Mouse (Mus musculus) lung, embryonic 16.5 days (tissue): ENCODE data around the gene Edn2. TPM values are rescaled to one million over a fixed set of nuclear protein-coding genes. Genes with fewer than 3 reads are reported as not detected.

ENCODE experiments used
- ATAC-seq: fragments of 200-750 bp; cut with Nextera tagmentation; 2 replicates; pipeline ENCODE4 v1.8.0; 2017; ENCODE audit warnings: low read depth, mild to moderate bottlenecking, moderate library complexity
- H3K27ac ChIP-seq: fragments of 300-500 bp; sonication (generic); 2 replicates; pipeline ENCODE4 v1.5.1; 2014; ENCODE audit warnings: mild to moderate bottlenecking, control low read depth, low read length
- H3K27me3 ChIP-seq: fragments of 300-500 bp; sonication (generic); 2 replicates; pipeline ENCODE4 v1.6.1; 2014; ENCODE audit warnings: low read depth, low read length, mixed read lengths; ENCODE audit not compliant: control insufficient read depth, insufficient read depth
- H3K36me3 ChIP-seq: fragments of 300-500 bp; sonication (generic); 2 replicates; pipeline ENCODE4 v1.6.1; 2014; ENCODE audit warnings: low read length; ENCODE audit not compliant: control insufficient read depth, insufficient read depth
- H3K4me1 ChIP-seq: fragments of 300-500 bp; sonication (generic); replicated peaks from 2 replicates; pipeline ENCODE4 v1.6.1; 2014; ENCODE audit warnings: low read length, mixed read lengths; ENCODE audit not compliant: control insufficient read depth, insufficient read depth
- H3K4me2 ChIP-seq: fragments of 300-500 bp; sonication (generic); 2 replicates; pipeline ENCODE4 v1.6.1; 2014; ENCODE audit warnings: low read depth, low read length, control low read depth
- H3K4me3 ChIP-seq: fragments of 300-500 bp; sonication (generic); 2 replicates; pipeline ENCODE4 v1.5.1; 2014; ENCODE audit warnings: mild to moderate bottlenecking, low read length, control low read depth
- H3K9ac ChIP-seq: fragments of 300-500 bp; sonication (generic); 2 replicates; pipeline ENCODE4 v1.6.1; 2014; ENCODE audit warnings: low read length, control low read depth
- H3K9me3 ChIP-seq: fragments of 300-500 bp; sonication (generic); 2 replicates; pipeline ENCODE4 v1.6.1; 2016; ENCODE audit warnings: low read length; ENCODE audit not compliant: control insufficient read depth
- WGBS: fragments of 180-500 bp; shearing (Covaris S2); extraction: QIAGEN DNeasy Blood & Tissue Kit; methylation state at CpG from one replicate; pipeline ENCODE4 v1.1.7; 2014; 5-methylcytosine and 5-hydroxymethylcytosine counted together
- polyA plus RNA-seq: library from polyadenylated mRNA; unstranded; fragments of >200 nt; fragmentation: Nextera tagmentation; extraction: Ambion mirVana; gene quantifications from 2 replicates; pipeline ENCODE4 v1.2.1, GENCODE M21; 2015

The Edn2 gene
- polyA plus RNA-seq, 1 experiment from 2014 or later: 0.74 TPM

- Histone ChIP-seq H3K9me3 (no peaks in the 10 kb centered on the region), H3K36me3 (no peaks in the 10 kb centered on the region), H3K4me1 (peaks cover 8% of the 10 kb centered on the region; the same call in 1 of the 2 replicates), H3K27me3 (no peaks in the 10 kb centered on the region), H3K9ac (no peak overlapping the region), H3K4me2 (no peak overlapping the region), H3K27ac (no peak overlapping the region), H3K4me3 (no peak overlapping the region)
- ATAC-seq: no peak
- WGBS: 51% methylated on average over 9 of the region's 9 CpGs
Measured at GRCm38 (mm10) chr4:120170387-120170936, 9.5 kb downstream of the Edn2 start.

DNA sequence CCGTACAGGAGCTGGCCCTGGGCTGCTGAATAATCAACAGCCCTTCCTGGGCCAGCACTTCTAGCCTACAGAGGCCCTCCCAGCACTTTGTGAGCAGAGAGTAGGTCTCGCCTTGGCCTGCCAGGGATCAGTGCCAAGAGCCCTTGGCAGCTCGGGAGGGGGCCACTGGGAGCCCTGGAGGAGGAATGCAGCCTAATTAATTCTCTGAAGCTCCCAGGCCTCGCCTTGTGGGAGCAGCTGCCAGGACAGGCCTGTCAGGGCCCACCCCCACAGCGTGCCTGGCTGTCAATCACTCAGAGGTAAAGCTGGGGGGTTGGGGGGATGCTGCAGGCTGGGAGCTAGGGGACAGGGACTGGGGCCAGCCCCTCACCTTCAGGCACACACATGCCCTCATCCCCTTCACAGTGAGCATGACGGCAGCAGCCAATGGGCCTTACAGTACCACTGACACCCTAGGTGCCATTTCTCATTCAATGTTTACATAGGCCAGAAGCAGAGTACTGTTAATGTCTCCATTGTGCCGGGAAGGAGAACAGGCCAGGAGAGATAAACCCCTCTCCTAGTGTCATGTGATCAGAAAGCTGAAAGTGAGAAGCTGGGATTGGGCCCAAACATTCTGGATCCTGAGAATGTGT lies 11.2 kb downstream of the Edn2 start:
- H3K27ac ChIP-seq: no peak overlapping the region
- 8% methylated on average over 7 of the region's 7 CpGs for WGBS

DNA sequence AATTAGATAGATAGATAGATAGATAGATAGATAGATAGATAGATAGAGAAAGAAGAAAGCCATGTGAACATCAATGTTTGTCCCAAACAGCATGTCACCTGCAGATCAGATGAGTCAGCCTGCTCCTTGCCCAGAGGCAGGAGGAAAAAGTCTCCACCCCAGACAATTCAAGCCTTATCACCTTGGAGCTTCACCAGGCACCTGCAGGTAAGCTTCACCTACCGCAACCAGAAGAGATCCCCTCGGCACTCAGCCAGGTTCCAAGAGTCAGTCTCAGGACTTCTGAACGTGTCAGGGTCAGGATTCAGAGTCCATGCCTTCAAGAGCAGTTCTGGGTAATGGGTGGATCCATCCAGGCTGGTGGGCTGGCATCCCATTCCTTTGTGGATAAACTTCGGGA lies 18.1 kb downstream of the Edn2 start:
- Histone ChIP-seq H3K4me2 (no peak overlapping the region), H3K27ac (no peak overlapping the region), H3K4me1 (no peaks in the 10 kb centered on the region), H3K4me3 (no peak overlapping the region), H3K27me3 (no peaks in the 10 kb centered on the region), H3K36me3 (no peaks in the 10 kb centered on the region), H3K9me3 (no peaks in the 10 kb centered on the region), H3K9ac (no peak overlapping the region)
- ATAC-seq: no peak
- WGBS: 69% methylated on average over 4 of the region's 4 CpGs

More for the DNA sequence above, 11.2 kb downstream of the Edn2 start:
- Histone ChIP-seq H3K27me3 (no peaks in the 10 kb centered on the region), H3K4me2 (no peak overlapping the region), H3K4me3 (no peak overlapping the region), H3K9me3 (no peaks in the 10 kb centered on the region), H3K4me1 (peaks cover 8% of the 10 kb centered on the region; the same call in 1 of the 2 replicates), H3K36me3 (no peaks in the 10 kb centered on the region), H3K9ac (no peak overlapping the region)
- peak; percentile 88 for ATAC-seq

DNA sequence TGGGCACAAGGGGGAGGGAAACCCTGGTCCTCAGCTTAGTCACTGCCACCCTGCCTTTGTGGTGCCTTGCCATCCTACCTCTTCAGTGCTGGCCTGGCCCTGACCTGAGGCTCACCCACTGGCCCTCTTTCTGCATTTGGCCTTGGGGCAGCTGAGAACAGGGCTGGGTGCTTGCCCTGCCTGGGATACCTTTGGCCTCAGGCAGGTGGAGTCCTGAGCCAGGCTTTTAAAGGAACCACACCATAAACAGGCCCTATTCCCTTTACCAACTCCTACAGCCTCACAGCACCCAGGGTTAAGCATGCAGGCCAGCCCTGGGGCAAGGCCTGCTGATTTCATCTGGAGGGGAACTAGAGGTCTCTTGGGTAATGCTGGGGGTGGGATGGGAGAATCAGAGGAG lies 19.5 kb downstream of the Edn2 start:
- Histone ChIP-seq H3K4me1 (no peaks in the 10 kb centered on the region), H3K36me3 (no peaks in the 10 kb centered on the region), H3K27me3 (no peaks in the 10 kb centered on the region), H3K9ac (no peak overlapping the region), H3K27ac (no peak overlapping the region), H3K4me2 (no peak overlapping the region), H3K9me3 (no peaks in the 10 kb centered on the region), H3K4me3 (no peak overlapping the region)
- ATAC-seq: no peak

DNA sequence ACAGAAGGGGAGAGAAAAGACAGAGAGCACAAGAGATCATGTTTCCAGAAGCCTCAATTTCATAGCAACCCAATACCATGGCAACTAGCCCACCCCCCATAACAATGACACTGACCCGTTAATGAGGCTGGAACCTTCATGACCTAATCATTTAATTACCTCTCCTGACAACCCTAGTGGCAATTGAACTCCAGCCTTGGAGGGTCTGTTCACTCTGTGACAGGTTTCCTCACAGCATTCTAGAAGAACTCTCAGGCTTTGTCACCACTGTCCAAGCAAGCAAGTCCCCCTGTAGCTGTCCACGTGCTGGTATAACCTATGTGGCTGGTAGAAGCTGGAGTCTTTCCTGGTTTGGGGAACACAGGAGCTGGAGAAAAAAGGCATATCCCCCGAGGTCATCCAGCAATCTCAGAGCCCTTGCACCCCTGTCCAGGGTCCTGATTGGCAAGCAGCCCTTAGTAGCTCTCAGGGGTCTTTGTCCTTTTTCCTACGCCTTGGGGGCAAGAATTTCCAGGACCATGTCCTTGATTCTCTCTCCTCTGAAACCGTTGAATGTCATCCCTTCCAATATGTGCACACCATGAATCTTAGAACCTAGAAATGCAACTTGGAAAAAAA lies 23.5 kb downstream of the Edn2 start:
- no peak overlapping the region for H3K27ac ChIP-seq
- ATAC-seq: no peak
- no peak overlapping the region for H3K4me2 ChIP-seq
- 19% methylated on average over 5 of the region's 5 CpGs for WGBS
- no peak overlapping the region for H3K4me3 ChIP-seq
- no peaks in the 10 kb centered on the region for H3K36me3 ChIP-seq
- no peaks in the 10 kb centered on the region; the same call in none of the 2 replicates for H3K4me1 ChIP-seq
- H3K9ac ChIP-seq: no peak overlapping the region
- no peaks in the 10 kb centered on the region for H3K9me3 ChIP-seq
- H3K27me3 ChIP-seq: no peaks in the 10 kb centered on the region

GRCm38 (mm10) chr4:120186441-120186840 lies 25.4 kb downstream of the Edn2 start:
- no peak overlapping the region for H3K9ac ChIP-seq
- no peak overlapping the region for H3K27ac ChIP-seq
- H3K9me3 ChIP-seq: no peaks in the 10 kb centered on the region
- H3K36me3 ChIP-seq: no peaks in the 10 kb centered on the region
- no peak overlapping the region for H3K4me3 ChIP-seq
- ATAC-seq: no peak
- H3K27me3 ChIP-seq: no peaks in the 10 kb centered on the region
- no peaks in the 10 kb centered on the region; the same call in none of the 2 replicates for H3K4me1 ChIP-seq
- 78% methylated on average over 1 of the region's 1 CpGs for WGBS
- H3K4me2 ChIP-seq: no peak overlapping the region

GRCm38 (mm10) chr4:120186934-120187333 lies 25.9 kb downstream of the Edn2 start:
- no peaks in the 10 kb centered on the region for H3K9me3 ChIP-seq
- ATAC-seq: no peak
- H3K36me3 ChIP-seq: no peaks in the 10 kb centered on the region
- no peaks in the 10 kb centered on the region; the same call in none of the 2 replicates for H3K4me1 ChIP-seq
- H3K4me2 ChIP-seq: no peak overlapping the region
- H3K27ac ChIP-seq: no peak overlapping the region
- WGBS: 0% methylated on average over 4 of the region's 4 CpGs
- H3K9ac ChIP-seq: no peak overlapping the region
- H3K4me3 ChIP-seq: no peak overlapping the region
- H3K27me3 ChIP-seq: no peaks in the 10 kb centered on the region

GRCm38 (mm10) chr4:120188204-120188603 lies 27.2 kb downstream of the Edn2 start:
- no peak overlapping the region for H3K4me3 ChIP-seq
- 0 out of 2 replicates have a peak, but pooled peaks have one; percentile 11 for ATAC-seq
- no peak overlapping the region for H3K4me2 ChIP-seq
- H3K27me3 ChIP-seq: no peaks in the 10 kb centered on the region
- H3K27ac ChIP-seq: no peak overlapping the region
- H3K9me3 ChIP-seq: no peaks in the 10 kb centered on the region
- no peaks in the 10 kb centered on the region; the same call in none of the 2 replicates for H3K4me1 ChIP-seq
- no peaks in the 10 kb centered on the region for H3K36me3 ChIP-seq
- 79% methylated on average over 6 of the region's 6 CpGs for WGBS
- no peak overlapping the region for H3K9ac ChIP-seq

DNA sequence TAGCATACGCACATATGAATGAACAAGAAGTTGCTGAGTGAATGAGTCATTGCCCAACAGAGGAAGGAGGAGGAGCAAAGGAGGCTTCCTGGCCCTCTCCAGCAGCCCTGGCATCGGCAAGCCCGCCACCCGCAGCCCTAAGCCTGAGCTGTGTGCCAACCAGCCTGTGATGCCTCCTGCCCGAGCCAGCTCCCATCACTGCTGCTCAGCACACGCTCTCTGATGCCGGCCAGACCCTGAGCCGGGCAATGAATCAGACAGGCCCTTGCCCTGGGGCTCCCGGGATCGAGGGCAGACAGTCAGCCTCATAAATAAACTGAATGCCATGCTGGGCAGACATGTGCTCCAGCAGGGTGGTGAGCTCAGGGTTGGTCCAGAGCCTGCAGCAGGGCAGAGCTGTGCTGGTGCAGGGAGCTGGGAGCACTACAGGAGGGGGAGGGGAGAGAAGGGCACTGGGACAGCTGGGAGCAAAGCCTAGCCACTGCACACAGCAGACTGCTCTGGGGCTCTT lies 27.7 kb downstream of the Edn2 start:
- WGBS: 60% methylated on average over 10 of the region's 10 CpGs

More for the DNA sequence above, 27.7 kb downstream of the Edn2 start:
- H3K4me3 ChIP-seq: no peak overlapping the region
- H3K9ac ChIP-seq: no peak overlapping the region
- no peaks in the 10 kb centered on the region for H3K36me3 ChIP-seq
- no peak overlapping the region for H3K4me2 ChIP-seq
- H3K27me3 ChIP-seq: no peaks in the 10 kb centered on the region
- no peaks in the 10 kb centered on the region for H3K9me3 ChIP-seq
- H3K4me1 ChIP-seq: no peaks in the 10 kb centered on the region; the same call in none of the 2 replicates
- ATAC-seq: peak; percentile 55
- H3K27ac ChIP-seq: no peak overlapping the region
